Mouse (Mus musculus) liver, embryonic 13.5 days (tissue): ENCODE measurements around the gene 4930512M02Rik. TPM values are rescaled to one million over a fixed set of nuclear protein-coding genes. Genes with fewer than 3 reads are reported as not detected.

Source experiments
- ATAC-seq: fragments of 200-750 bp; cut with Nextera tagmentation; 2 replicates; pipeline ENCODE4 v1.8.0; 2017; ENCODE audit warnings: low read depth, mild to moderate bottlenecking, moderate number of reproducible peaks, moderate library complexity
- DNase-seq: peaks from one replicate; pipeline ENCODE4 v3.0.0; 2022
- H3K27ac ChIP-seq: fragments of 300-500 bp; sonication (generic); 2 replicates; pipeline ENCODE4 v1.5.1; 2015; ENCODE audit warnings: moderate library complexity, mild to moderate bottlenecking, inconsistent platforms
- H3K27me3 ChIP-seq: fragments of 300-500 bp; sonication (generic); 2 replicates; pipeline ENCODE4 v1.6.1; 2015; ENCODE audit warnings: mild to moderate bottlenecking, inconsistent platforms
- H3K36me3 ChIP-seq: fragments of 300-500 bp; sonication (generic); 2 replicates; pipeline ENCODE4 v1.6.1; 2015; ENCODE audit warnings: mild to moderate bottlenecking, inconsistent platforms
- H3K4me1 ChIP-seq: fragments of 300-500 bp; sonication (generic); replicated peaks from 2 replicates; pipeline ENCODE4 v1.6.1; 2015; ENCODE audit warnings: inconsistent platforms
- H3K4me2 ChIP-seq: fragments of 300-500 bp; sonication (generic); 2 replicates; pipeline ENCODE4 v1.6.1; 2015; ENCODE audit warnings: inconsistent platforms, mild to moderate bottlenecking, moderate library complexity
- H3K4me3 ChIP-seq: fragments of 300-500 bp; sonication (generic); replicated peaks from 2 replicates; pipeline ENCODE4 v1.5.1; 2015; ENCODE audit warnings: mild to moderate bottlenecking, inconsistent platforms
- H3K9ac ChIP-seq: fragments of 300-500 bp; sonication (generic); 2 replicates; pipeline ENCODE4 v1.6.1; 2015; ENCODE audit warnings: mild to moderate bottlenecking, inconsistent platforms
- H3K9me3 ChIP-seq: fragments of 300-500 bp; sonication (generic); replicated peaks from 2 replicates; pipeline ENCODE4 v1.6.1; 2016; ENCODE audit warnings: inconsistent platforms
- WGBS: fragments of 180-500 bp; shearing (Covaris S2); methylation state at CpG from one replicate; pipeline ENCODE4 v1.1.7; 2015; ENCODE audit not compliant: insufficient replicate concordance; 5-methylcytosine and 5-hydroxymethylcytosine counted together
- polyA plus RNA-seq: library from polyadenylated mRNA; unstranded; fragments of >200 nt; fragmentation: Nextera tagmentation; extraction: Ambion mirVana; gene quantifications from 2 replicates; pipeline ENCODE4 v1.2.1, GENCODE M21; 2015

4930512M02Rik gene
- polyA plus RNA-seq, 1 experiment from 2014 or later: not detected

DNA sequence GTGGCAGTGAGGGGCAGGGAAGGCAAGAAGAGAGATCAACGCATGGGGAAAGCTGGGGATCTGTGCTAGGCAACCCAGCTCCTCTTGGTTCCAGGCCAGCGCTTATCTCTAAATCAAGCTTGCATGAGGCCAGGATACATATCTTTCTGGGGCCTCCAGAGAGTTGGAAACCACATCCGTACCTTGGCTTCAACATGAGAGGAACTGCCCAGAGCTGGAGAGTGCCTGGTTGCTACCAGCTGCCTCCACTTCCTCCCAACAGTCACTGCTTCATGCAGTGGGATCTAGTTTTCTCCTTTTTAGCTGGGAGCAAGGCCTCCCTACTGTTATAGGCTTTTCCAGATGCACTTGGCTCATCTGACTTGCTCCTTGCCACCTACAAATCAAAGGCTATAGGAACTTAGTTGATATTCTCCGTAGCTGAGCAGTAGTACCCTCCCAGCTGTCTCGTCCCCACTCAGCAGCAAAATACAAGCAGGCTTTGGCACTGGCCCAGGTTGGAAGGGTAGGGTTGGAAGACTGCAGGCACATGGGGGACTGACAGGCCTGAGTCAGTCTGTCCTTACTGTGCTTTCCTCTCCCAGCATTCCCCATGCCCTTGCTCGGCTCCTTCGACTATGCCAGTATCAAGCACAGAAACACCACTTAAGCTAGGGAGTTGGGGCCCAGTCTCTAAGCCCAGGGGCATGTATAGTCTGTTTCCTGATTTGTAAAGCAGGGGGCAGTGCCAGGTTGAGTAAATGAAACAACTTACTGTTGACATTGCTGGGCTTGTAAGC is 63.2 kb downstream of the 4930512M02Rik start:
- H3K4me3 ChIP-seq: no peak overlapping the region
- H3K4me1 ChIP-seq: peaks cover 29% of the 10 kb centered on the region
- no peak overlapping the region for H3K4me2 ChIP-seq
- DNase-seq (no peak), ATAC-seq (peak; percentile 59)
- H3K27ac ChIP-seq: peak overlapping the region; percentile 50
- no peaks in the 10 kb centered on the region for H3K27me3 ChIP-seq
- H3K9me3 ChIP-seq: no peaks in the 10 kb centered on the region
- WGBS: 19% methylated on average over 7 of the region's 7 CpGs
- H3K36me3 ChIP-seq: no peaks in the 10 kb centered on the region
- H3K9ac ChIP-seq: 0 out of 2 replicates have a peak overlapping the region, but pooled peaks have one; percentile 9

DNA sequence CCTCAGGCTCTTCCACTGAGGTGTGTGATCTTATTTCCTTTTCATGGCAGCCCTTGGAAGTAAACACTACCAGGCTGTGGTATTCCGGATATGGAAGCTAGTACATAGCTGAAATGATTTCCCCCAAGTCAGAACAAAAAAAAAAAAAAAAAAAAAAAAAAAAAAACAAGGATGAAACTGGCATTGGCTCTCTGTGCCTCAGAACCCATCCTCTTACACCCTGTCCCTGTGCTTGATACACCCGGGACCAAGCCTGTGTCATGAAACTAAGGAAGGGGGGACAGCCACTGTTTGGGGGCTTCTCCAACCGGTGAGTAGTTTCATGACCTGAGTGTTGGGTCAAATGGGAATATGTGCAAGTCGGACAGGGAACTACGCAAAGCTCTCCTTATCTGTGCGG is 66.5 kb downstream of the 4930512M02Rik start:
- Histone ChIP-seq H3K9ac (no peak overlapping the region), H3K4me2 (no peak overlapping the region), H3K9me3 (no peaks in the 10 kb centered on the region), H3K36me3 (no peaks in the 10 kb centered on the region), H3K4me3 (no peak overlapping the region), H3K4me1 (peaks cover 34% of the 10 kb centered on the region), H3K27me3 (no peaks in the 10 kb centered on the region), H3K27ac (no peak overlapping the region)
- ATAC-seq: no peak
- DNase-seq: no peak
- WGBS: 65% methylated on average over 6 of the region's 6 CpGs

DNA sequence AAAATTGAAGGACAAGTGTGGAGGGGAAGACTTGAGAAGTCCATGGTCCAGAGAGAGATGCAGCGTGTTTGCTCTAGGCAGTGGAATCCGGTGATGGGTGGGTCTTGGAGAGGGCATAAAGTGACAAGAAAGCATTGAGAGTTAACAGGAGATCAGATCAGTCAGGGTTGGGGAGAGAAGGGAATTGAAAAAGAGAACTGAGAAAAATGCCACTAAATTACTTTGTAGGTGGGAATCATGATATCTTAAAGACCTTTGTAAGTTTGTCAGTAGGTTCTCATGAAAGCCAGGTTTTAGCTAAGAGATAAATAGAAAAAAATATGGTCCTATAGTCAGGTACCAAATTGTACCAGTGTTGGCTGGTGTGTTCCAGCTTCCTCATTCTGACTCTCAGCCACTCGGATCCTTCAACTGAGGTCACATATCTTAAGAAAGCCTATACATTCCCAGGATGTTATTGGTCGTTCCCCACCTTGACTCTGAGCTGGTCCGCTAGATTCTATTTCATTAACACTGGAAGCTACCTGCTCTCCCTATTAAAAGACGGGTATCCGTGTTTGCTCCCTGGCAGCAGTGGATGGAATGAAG is 68.4 kb downstream of the 4930512M02Rik start:
- 68% methylated on average over 7 of the region's 7 CpGs for WGBS
- no peak for DNase-seq
- Histone ChIP-seq H3K9ac (no peak overlapping the region), H3K4me1 (peaks cover 24% of the 10 kb centered on the region), H3K4me3 (no peak overlapping the region), H3K27ac (no peak overlapping the region), H3K36me3 (no peaks in the 10 kb centered on the region), H3K4me2 (no peak overlapping the region), H3K9me3 (no peaks in the 10 kb centered on the region), H3K27me3 (no peaks in the 10 kb centered on the region)
- ATAC-seq: no peak

DNA sequence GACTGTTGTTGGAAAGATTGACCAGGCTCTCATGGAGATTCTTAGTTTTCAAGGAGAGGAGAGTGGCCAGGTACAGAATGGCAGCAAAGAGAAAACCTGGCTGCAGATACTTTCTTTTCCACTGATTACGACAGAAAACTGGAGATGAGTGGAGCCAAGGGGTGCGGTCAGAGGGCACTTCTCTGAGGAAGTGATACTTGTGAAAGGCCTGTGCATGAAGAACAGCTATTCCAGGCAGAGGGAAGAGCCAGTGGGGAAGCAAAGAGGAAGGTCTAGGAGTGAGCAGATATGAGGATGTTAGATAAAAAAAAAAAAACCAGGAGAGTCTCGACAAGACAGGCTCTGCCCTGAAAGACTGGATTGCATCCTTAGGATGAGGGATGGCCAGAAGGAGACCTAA is 69.0 kb downstream of the 4930512M02Rik start:
- Histone ChIP-seq H3K36me3 (no peaks in the 10 kb centered on the region), H3K4me3 (no peak overlapping the region), H3K27ac (no peak overlapping the region), H3K9me3 (no peaks in the 10 kb centered on the region), H3K9ac (no peak overlapping the region), H3K27me3 (no peaks in the 10 kb centered on the region), H3K4me2 (no peak overlapping the region), H3K4me1 (peaks cover 19% of the 10 kb centered on the region)
- no peak for ATAC-seq
- 44% methylated on average over 3 of the region's 3 CpGs for WGBS
- DNase-seq: no peak

DNA sequence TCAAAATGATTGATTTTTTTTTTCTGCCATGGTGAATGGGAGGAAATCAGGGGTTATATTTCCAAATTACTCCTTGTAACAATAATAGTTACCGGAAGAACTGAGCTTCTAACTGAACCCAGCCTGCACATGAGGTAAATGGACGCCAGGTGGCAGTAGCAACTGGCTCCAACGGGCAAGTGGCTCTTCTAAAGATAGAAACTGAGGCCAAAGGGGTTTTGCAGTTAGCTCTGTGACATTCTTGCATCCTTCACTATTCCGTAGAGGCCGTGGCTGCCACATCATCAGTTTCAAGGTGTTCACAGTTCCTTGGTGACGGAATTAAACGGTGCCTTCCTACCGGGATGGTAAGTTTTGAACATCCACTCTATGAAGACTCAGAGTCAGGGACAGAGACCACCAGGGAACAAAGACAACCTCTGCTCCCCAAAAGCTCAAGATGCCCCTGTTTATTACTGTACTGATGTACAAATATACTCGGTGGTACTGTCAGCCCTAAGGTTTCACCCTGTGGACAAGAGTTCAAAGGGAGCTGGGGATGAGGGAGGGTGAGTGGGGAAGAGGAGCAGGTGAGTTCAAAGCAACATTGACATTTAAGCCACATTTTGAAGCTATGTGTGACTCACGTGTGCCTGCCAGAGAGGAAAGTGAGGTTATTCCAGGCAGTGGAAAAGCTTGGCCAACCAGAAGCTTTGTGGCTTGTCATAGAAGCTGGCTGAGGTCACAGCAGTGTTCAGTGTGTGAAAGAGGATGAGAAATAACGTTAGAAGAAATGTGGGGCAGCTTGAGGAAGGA is 70.3 kb downstream of the 4930512M02Rik start:
- Histone ChIP-seq H3K4me3 (no peak overlapping the region), H3K4me1 (peaks cover 19% of the 10 kb centered on the region), H3K4me2 (no peak overlapping the region), H3K27me3 (no peaks in the 10 kb centered on the region), H3K9ac (no peak overlapping the region), H3K36me3 (no peaks in the 10 kb centered on the region), H3K27ac (no peak overlapping the region), H3K9me3 (no peaks in the 10 kb centered on the region)
- DNase-seq: peak; percentile 59
- ATAC-seq: peak; percentile 38; the same call in 1 of the 2 replicates
- WGBS: 17% methylated on average over 11 of the region's 11 CpGs

DNA sequence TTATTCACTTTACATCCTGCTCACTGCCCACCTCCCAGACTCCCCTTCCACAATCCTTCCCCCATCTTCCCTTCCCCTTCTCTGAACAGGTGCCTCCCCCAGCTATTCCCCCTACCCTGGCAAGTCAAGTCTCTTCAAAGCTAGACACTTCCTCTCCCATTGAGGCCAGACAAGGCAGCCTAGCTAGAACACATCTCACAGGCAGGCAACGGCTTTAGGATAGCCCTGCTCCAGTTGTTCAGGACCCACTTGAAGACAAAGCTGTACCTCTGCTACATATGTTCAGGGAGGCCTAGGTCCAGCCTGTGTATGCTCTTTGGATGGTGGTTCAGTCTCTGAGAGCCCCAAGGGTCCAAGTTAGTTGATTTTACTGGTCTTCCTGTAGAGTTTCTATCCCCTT is 71.4 kb downstream of the 4930512M02Rik start:
- no peaks in the 10 kb centered on the region for H3K36me3 ChIP-seq
- 64% methylated on average over 1 of the region's 1 CpGs for WGBS
- H3K27ac ChIP-seq: no peak overlapping the region
- H3K9ac ChIP-seq: no peak overlapping the region
- H3K4me2 ChIP-seq: no peak overlapping the region
- no peak for DNase-seq
- peaks cover 19% of the 10 kb centered on the region for H3K4me1 ChIP-seq
- H3K9me3 ChIP-seq: no peaks in the 10 kb centered on the region
- H3K27me3 ChIP-seq: no peaks in the 10 kb centered on the region
- H3K4me3 ChIP-seq: no peak overlapping the region
- no peak for ATAC-seq

DNA sequence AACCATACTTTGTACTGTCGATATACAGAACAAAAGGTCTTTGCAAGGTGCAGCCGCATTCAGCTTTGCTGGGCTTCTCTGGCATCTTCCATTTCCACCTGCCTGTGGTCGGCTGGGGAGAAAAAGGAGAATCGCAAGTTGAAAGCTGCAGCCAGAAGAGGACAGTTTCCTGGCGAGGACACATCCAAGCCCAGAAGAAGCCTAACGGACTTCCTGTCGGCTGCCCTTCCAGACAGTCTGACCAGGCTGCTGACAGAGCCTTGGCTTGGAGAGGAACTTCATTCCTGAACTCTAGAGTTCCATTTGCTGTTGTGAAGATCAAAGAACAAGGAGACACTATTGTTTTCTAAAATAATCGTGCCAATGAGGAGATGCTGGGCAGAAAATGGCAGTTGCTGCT is 72.1 kb downstream of the 4930512M02Rik start:
- Histone ChIP-seq H3K9me3 (no peaks in the 10 kb centered on the region), H3K27me3 (no peaks in the 10 kb centered on the region), H3K9ac (no peak overlapping the region), H3K4me3 (no peak overlapping the region), H3K4me1 (peaks cover 19% of the 10 kb centered on the region), H3K36me3 (no peaks in the 10 kb centered on the region), H3K27ac (no peak overlapping the region), H3K4me2 (no peak overlapping the region)
- WGBS: 48% methylated on average over 8 of the region's 8 CpGs
- no peak for ATAC-seq
- DNase-seq: no peak

DNA sequence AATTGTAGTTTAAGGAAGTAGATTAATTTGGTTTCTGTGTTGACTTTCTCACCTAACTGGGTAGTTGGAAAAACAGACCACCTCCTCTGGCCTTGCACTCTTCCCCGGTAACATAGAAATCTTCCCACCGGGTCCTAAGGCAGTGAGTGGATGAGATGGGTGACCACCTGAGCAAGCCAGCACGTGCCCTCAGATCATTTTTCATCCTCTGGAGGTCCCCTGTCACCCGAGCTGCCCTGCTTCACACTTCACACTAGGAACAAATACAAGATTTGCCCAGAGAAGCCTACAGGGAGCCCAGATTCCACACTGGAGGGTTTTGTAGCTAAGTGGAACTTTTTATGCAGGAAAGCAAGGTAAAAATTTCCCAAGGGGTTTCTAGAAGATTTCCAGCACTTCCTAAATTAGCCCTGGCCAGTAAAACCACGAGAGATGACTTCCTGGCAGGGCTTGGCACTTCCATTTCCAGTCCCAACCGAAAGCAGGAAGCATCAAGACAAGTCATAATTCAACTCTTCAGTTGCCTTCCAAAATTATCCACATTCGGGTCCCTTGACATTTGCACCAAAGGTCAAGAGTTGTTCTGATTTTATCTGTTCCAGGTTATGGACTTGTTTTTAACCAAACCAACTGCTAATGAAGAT is 79.9 kb downstream of the 4930512M02Rik start:
- Histone ChIP-seq H3K9me3 (no peaks in the 10 kb centered on the region), H3K36me3 (no peaks in the 10 kb centered on the region), H3K4me3 (no peak overlapping the region), H3K4me1 (no peaks in the 10 kb centered on the region), H3K4me2 (no peak overlapping the region), H3K9ac (no peak overlapping the region), H3K27ac (no peak overlapping the region), H3K27me3 (no peaks in the 10 kb centered on the region)
- WGBS: 34% methylated on average over 7 of the region's 7 CpGs
- DNase-seq (no peak), ATAC-seq (no peak)

DNA sequence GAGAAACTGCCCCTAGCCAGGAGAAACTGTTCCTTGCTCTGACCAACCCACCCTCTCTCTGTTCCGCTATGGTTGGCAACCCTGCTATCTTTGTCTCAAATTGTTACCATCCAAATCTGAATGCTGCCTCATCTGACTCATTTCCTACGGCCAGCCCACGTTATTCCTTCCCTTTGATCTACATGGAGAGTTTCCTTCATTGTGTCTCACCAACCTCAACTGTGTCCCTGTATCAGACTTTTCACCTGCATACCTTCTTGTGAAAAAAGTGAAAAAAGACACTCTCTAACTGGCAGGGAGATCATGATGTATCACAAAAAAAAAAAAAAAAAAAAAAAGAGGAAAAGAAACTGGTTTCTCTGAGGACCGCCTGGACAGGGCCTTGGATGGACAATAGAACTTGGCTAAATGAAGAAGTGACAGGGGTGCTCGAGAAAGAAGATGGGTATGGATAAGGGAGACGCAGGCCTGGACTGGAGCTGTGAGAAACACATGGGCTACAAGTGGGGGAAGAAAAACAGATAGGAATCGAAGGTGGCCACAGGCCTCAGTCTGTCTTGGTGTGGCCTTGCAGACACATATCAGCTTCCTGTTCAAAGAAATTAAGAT is 80.6 kb downstream of the 4930512M02Rik start:
- WGBS: 47% methylated on average over 7 of the region's 7 CpGs
- Histone ChIP-seq H3K9me3 (no peaks in the 10 kb centered on the region), H3K27ac (no peak overlapping the region), H3K27me3 (no peaks in the 10 kb centered on the region), H3K36me3 (no peaks in the 10 kb centered on the region), H3K4me1 (no peaks in the 10 kb centered on the region), H3K9ac (no peak overlapping the region), H3K4me3 (no peak overlapping the region), H3K4me2 (no peak overlapping the region)
- ATAC-seq (no peak), DNase-seq (no peak)

DNA sequence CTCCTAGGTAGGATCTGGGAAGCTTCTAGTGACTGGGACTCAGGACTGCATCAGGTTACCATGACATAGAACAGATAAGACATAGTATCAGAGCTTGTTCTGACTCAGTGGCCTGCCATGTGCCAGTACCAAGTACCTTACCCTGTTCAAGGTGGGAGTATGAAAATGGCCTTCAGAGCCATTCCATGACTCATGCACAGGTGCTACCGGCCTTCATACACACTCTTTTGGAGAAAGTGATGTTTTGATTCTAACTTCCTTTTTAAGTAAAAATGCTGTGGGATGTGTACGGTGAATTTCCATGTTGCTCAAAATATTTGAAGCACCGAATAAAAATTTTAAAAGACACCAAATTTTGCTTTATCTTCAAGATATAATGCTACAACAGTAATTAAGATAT is 81.7 kb downstream of the 4930512M02Rik start:
- DNase-seq (no peak), ATAC-seq (no peak)
- Histone ChIP-seq H3K27ac (no peak overlapping the region), H3K4me3 (no peak overlapping the region), H3K36me3 (no peaks in the 10 kb centered on the region), H3K27me3 (no peaks in the 10 kb centered on the region), H3K4me1 (no peaks in the 10 kb centered on the region), H3K9me3 (no peaks in the 10 kb centered on the region), H3K4me2 (no peak overlapping the region), H3K9ac (no peak overlapping the region)
- 73% methylated on average over 3 of the region's 3 CpGs for WGBS
